Mouse (Mus musculus) embryonic facial prominence, embryonic 15.5 days (tissue): ENCODE data around the gene Hyal2. TPM values are rescaled to one million over a fixed set of nuclear protein-coding genes. Genes with fewer than 3 reads are reported as not detected.

Experiments used
- ATAC-seq: fragments of 200-750 bp; cut with Nextera tagmentation; 2 replicates; pipeline ENCODE4 v1.8.0; 2017; ENCODE audit warnings: low read depth, moderate TSS enrichment; ENCODE audit not compliant: insufficient number of reproducible peaks, low FRiP score, low TSS enrichment
- H3K27ac ChIP-seq: fragments of 300-500 bp; sonication (generic); replicated peaks from 2 replicates; pipeline ENCODE4 v1.5.1; 2015; ENCODE audit warnings: mild to moderate bottlenecking, inconsistent platforms
- H3K27me3 ChIP-seq: fragments of 300-500 bp; sonication (generic); 2 replicates; pipeline ENCODE4 v1.6.1; 2015; ENCODE audit warnings: inconsistent platforms
- H3K36me3 ChIP-seq: fragments of 300-500 bp; sonication (generic); 2 replicates; pipeline ENCODE4 v1.6.1; 2015; ENCODE audit warnings: mild to moderate bottlenecking, inconsistent platforms
- H3K4me1 ChIP-seq: fragments of 300-500 bp; sonication (generic); 2 replicates; pipeline ENCODE4 v1.6.1; 2015; ENCODE audit warnings: inconsistent platforms
- H3K4me2 ChIP-seq: fragments of 300-500 bp; sonication (generic); replicated peaks from 2 replicates; pipeline ENCODE4 v1.6.1; 2015; ENCODE audit warnings: mild to moderate bottlenecking, inconsistent platforms
- H3K4me3 ChIP-seq: fragments of 300-500 bp; sonication (generic); replicated peaks from 2 replicates; pipeline ENCODE4 v1.5.1; 2015; ENCODE audit warnings: mild to moderate bottlenecking, inconsistent platforms
- H3K9ac ChIP-seq: fragments of 300-500 bp; sonication (generic); 2 replicates; pipeline ENCODE4 v1.6.1; 2015; ENCODE audit warnings: inconsistent platforms
- H3K9me3 ChIP-seq: fragments of 300-500 bp; sonication (generic); replicated peaks from 2 replicates; pipeline ENCODE4 v1.6.1; 2016; ENCODE audit warnings: inconsistent platforms
- WGBS: fragments of 180-500 bp; shearing (Covaris S2); methylation state at CpG from one replicate; pipeline ENCODE4 v1.1.7; 2015; 5-methylcytosine and 5-hydroxymethylcytosine counted together
- polyA plus RNA-seq: library from polyadenylated mRNA; unstranded; fragments of >200 nt; fragmentation: Nextera tagmentation; extraction: Ambion mirVana; gene quantifications from 2 replicates; pipeline ENCODE4 v1.2.1, GENCODE M21; 2015

Hyal2 gene
- polyA plus RNA-seq: 97.5 and 98.4 TPM in 2 replicates

- H3K4me2 ChIP-seq: peak within 1 kb of the TSS; percentile 61
- H3K4me3 ChIP-seq: peak within 1 kb of the TSS; percentile 88
- H3K9me3 ChIP-seq: no peaks in the 10 kb centered on the region
- peaks cover 67% of the 10 kb centered on the region for H3K4me1 ChIP-seq
- H3K9ac ChIP-seq: peak within 1 kb of the TSS; percentile 70
- H3K36me3 ChIP-seq: peaks cover 35% of the 10 kb centered on the region
- H3K27me3 ChIP-seq: no peaks in the 10 kb centered on the region
- 10% methylated on average over 18 of the region's 18 CpGs for WGBS
- H3K27ac ChIP-seq: peak within 1 kb of the TSS; percentile 92
- ATAC-seq: no peak
Observed at GRCm38 (mm10) chr9:107567702-107568319, at the start of gene Hyal2. Gene Hyal2 (plus strand): TSS chr9:107567945.

GRCm38 (mm10) chr9:107520331-107520730 lies 47.4 kb upstream of the Hyal2 start:
- no peak overlapping the region for H3K4me2 ChIP-seq
- peaks cover 6% of the 10 kb centered on the region for H3K27me3 ChIP-seq
- no peak overlapping the region for H3K4me3 ChIP-seq
- H3K9me3 ChIP-seq: no peaks in the 10 kb centered on the region
- H3K9ac ChIP-seq: no peak overlapping the region
- peaks cover 18% of the 10 kb centered on the region for H3K4me1 ChIP-seq
- no peaks in the 10 kb centered on the region for H3K36me3 ChIP-seq
- WGBS: 55% methylated on average over 6 of the region's 6 CpGs
- H3K27ac ChIP-seq: no peak overlapping the region
- no peak for ATAC-seq

- H3K9me3 ChIP-seq: no peaks in the 10 kb centered on the region
- H3K36me3 ChIP-seq: no peaks in the 10 kb centered on the region
- no peak overlapping the region for H3K27ac ChIP-seq
- H3K4me1 ChIP-seq: peaks cover 19% of the 10 kb centered on the region
- no peak overlapping the region for H3K4me3 ChIP-seq
- WGBS: 30% methylated on average over 5 of the region's 5 CpGs
- H3K9ac ChIP-seq: no peak overlapping the region
- ATAC-seq: no peak
- H3K4me2 ChIP-seq: no peak overlapping the region
- peaks cover 14% of the 10 kb centered on the region for H3K27me3 ChIP-seq
Observed at GRCm38 (mm10) chr9:107521190-107521589, 46.6 kb upstream of the Hyal2 start.

GRCm38 (mm10) chr9:107521711-107522399 lies 45.9 kb upstream of the Hyal2 start:
- Histone ChIP-seq H3K4me2 (peak overlapping the region; percentile 35), H3K27ac (peak overlapping the region; percentile 45; the same call in 1 of the 2 replicates), H3K9ac (no peak overlapping the region), H3K4me1 (peaks cover 26% of the 10 kb centered on the region), H3K9me3 (no peaks in the 10 kb centered on the region), H3K4me3 (peak overlapping the region; percentile 15; the same call in 1 of the 2 replicates), H3K27me3 (peaks cover 21% of the 10 kb centered on the region), H3K36me3 (no peaks in the 10 kb centered on the region)
- ATAC-seq: no peak
- WGBS: 20% methylated on average over 25 of the region's 25 CpGs

- Histone ChIP-seq H3K4me1 (peaks cover 31% of the 10 kb centered on the region), H3K36me3 (no peaks in the 10 kb centered on the region), H3K27ac (peak overlapping the region; percentile 45; the same call in 1 of the 2 replicates), H3K9ac (no peak overlapping the region), H3K4me2 (peak overlapping the region; percentile 35), H3K27me3 (peaks cover 25% of the 10 kb centered on the region), H3K4me3 (no peak overlapping the region), H3K9me3 (no peaks in the 10 kb centered on the region)
- no peak for ATAC-seq
- WGBS: 39% methylated on average over 2 of the region's 2 CpGs
Observed at GRCm38 (mm10) chr9:107522400-107522711, 45.4 kb upstream of the Hyal2 start.

- H3K9ac ChIP-seq: no peak overlapping the region
- peak overlapping the region; percentile 41 for H3K4me3 ChIP-seq
- no peaks in the 10 kb centered on the region for H3K9me3 ChIP-seq
- 5% methylated on average over 44 of the region's 44 CpGs for WGBS
- peak overlapping the region; percentile 84 for H3K4me2 ChIP-seq
- ATAC-seq: peak; percentile 46
- no peak overlapping the region for H3K27ac ChIP-seq
- H3K36me3 ChIP-seq: no peaks in the 10 kb centered on the region
- peaks cover 27% of the 10 kb centered on the region for H3K4me1 ChIP-seq
- peaks cover 33% of the 10 kb centered on the region for H3K27me3 ChIP-seq
Observed at GRCm38 (mm10) chr9:107526198-107527026, 41.3 kb upstream of the Hyal2 start.

- H3K27me3 ChIP-seq: no peaks in the 10 kb centered on the region
- WGBS: under 1% methylated on average over 48 of the region's 48 CpGs
- H3K9me3 ChIP-seq: no peaks in the 10 kb centered on the region
- peaks cover 19% of the 10 kb centered on the region for H3K36me3 ChIP-seq
- H3K9ac ChIP-seq: peak within 1 kb of the TSS; percentile 93
- H3K4me3 ChIP-seq: peak within 1 kb of the TSS; percentile 87
- peak within 1 kb of the TSS; percentile 83 for H3K4me2 ChIP-seq
- peaks cover 30% of the 10 kb centered on the region for H3K4me1 ChIP-seq
- peak within 1 kb of the TSS; percentile 92 for H3K27ac ChIP-seq
- peak; percentile 99 for ATAC-seq
Observed at GRCm38 (mm10) chr9:107533791-107534407, 33.8 kb upstream of the Hyal2 start, which contains the start of gene Tmem115. Gene Tmem115 (plus strand): TSS chr9:107533945.

GRCm38 (mm10) chr9:107534408-107535202 lies 33.1 kb upstream of the Hyal2 start:
- H3K4me1 ChIP-seq: peaks cover 30% of the 10 kb centered on the region
- no peaks in the 10 kb centered on the region for H3K9me3 ChIP-seq
- under 1% methylated on average over 40 of the region's 40 CpGs for WGBS
- H3K4me2 ChIP-seq: peak overlapping the region; percentile 83
- peak overlapping the region; percentile 87 for H3K4me3 ChIP-seq
- peaks cover 26% of the 10 kb centered on the region for H3K36me3 ChIP-seq
- peak overlapping the region; percentile 92 for H3K27ac ChIP-seq
- ATAC-seq: no peak; the same call in 1 of the 2 replicates
- no peaks in the 10 kb centered on the region for H3K27me3 ChIP-seq
- H3K9ac ChIP-seq: peak overlapping the region; percentile 93

- H3K4me3 ChIP-seq: no peak overlapping the region
- no peak overlapping the region for H3K4me2 ChIP-seq
- no peak for ATAC-seq
- 91% methylated on average over 7 of the region's 7 CpGs for WGBS
- no peaks in the 10 kb centered on the region for H3K9me3 ChIP-seq
- peaks cover 50% of the 10 kb centered on the region for H3K4me1 ChIP-seq
- H3K27ac ChIP-seq: no peak overlapping the region
- H3K36me3 ChIP-seq: peaks cover 34% of the 10 kb centered on the region
- no peaks in the 10 kb centered on the region for H3K27me3 ChIP-seq
- H3K9ac ChIP-seq: no peak overlapping the region
Observed at GRCm38 (mm10) chr9:107538231-107538630, 29.5 kb upstream of the Hyal2 start.

GRCm38 (mm10) chr9:107538711-107539110 lies 29.0 kb upstream of the Hyal2 start:
- no peak for ATAC-seq
- Histone ChIP-seq H3K4me1 (peaks cover 50% of the 10 kb centered on the region), H3K9me3 (no peaks in the 10 kb centered on the region), H3K27me3 (no peaks in the 10 kb centered on the region), H3K4me2 (no peak overlapping the region), H3K36me3 (peaks cover 39% of the 10 kb centered on the region), H3K27ac (no peak overlapping the region), H3K4me3 (no peak overlapping the region), H3K9ac (no peak overlapping the region)
- WGBS: 92% methylated on average over 3 of the region's 3 CpGs
